Mouse (Mus musculus): Measurements from ENCODE around the gene Enpp5. TPM values are rescaled to one million over a fixed set of nuclear protein-coding genes. Genes with fewer than 3 reads are reported as not detected.
A peak's percentile ranks its signal among the peaks of the same experiment; 100 is the strongest.

The Enpp5 gene
- 18.4 and 19.4 TPM in 2 replicates for polyA plus RNA-seq (2015; fragmentation: Nextera tagmentation; extraction: Ambion mirVana)

- DNase-seq (ENCODE audit: low spot score) = peak; percentile 84
These were observed at the start of gene Enpp5 for GRCm38 (mm10) chr17:44078631-44079350. Gene Enpp5, plus strand, starts transcription at chr17:44078813.

DNA sequence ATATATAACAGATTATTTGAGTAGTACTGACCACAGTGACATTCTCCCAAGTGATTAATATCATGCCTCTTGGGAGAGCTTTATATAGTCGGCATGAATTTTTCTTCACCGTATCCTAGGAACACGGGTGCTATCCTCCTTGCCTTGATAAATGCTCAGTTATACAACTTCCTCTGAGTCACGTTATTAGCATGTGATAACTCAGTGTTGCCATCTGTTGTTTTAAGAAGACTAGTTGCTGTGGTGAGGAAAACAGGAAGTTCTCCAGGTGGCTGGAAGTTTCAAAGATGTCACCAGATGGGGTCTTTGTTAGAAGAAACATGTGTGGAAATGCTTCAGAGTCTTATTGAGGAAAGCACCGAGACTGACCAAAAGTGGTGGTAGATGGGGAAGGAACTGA lies 49.0 kb upstream of the Enpp5 start:
- no peak for DNase-seq (ENCODE audit: low spot score)

GRCm38 (mm10) chr17:44030776-44031587 lies 47.6 kb upstream of the Enpp5 start:
- DNase-seq (ENCODE audit: low spot score) = no peak

- no peak for DNase-seq (ENCODE audit: low spot score)
These were observed 43.6 kb upstream of the Enpp5 start for GRCm38 (mm10) chr17:44035005-44035404.

DNA sequence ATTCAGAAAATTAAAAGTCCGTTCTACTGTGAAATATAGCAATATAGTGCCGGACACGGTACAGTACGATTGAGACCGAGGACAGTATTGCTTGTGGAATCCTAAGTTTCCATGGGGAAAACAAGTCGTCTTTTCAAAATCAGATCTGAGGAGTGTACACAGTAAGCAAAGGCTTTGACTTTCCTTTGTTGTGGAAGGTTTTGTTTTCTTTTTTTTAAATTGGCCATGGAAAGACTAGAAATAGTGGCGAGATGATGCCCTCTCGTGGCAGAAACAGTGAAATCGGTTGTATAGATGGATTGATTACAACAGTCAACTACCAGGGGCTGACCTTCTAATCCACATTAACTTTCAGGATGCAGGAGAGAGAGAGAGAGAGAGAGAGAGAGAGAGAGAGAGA lies 40.0 kb upstream of the Enpp5 start:
- DNase-seq (ENCODE audit: low spot score) = no peak

DNA sequence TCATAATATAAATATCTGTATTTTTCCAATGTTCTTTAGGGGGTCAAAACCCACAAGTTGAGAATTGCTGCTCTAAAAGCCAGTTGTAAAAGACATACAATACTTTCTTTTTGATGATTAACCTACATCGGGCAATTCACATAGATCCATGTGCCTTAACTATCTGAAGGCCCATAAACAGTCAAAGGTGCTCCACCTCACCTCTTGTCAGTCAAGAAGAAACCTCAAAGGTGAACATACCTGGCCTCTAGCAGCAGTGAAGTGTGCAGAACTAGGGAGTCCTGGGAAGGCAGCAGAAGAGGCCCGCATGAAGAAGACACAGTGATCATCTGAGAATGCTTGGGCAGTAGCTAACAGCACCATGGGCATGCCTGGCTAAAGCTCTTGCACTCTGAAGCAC lies 38.2 kb upstream of the Enpp5 start:
- DNase-seq (ENCODE audit: low spot score) = no peak

GRCm38 (mm10) chr17:44042301-44042700 lies 36.3 kb upstream of the Enpp5 start:
- no peak for DNase-seq (ENCODE audit: low spot score)

DNA sequence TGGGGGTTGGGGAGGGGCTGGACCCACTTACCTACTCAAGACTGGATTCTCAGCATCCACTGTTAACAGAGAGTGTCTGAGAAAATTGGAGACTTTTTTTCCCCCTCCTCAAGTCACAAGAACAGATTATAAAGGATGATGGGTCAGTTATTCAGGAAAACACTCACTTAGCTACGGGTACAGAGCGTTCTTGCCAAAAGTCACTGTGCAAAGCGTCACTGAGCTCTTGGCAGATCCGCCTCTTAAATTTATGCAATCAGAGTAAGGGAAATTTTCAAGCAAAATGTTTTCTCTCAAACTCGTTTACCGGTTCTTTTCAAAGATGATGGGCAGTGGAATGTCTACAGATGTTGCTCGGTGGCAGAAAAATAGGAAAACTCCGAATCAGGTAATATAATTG lies 35.8 kb upstream of the Enpp5 start:
- no peak for DNase-seq (ENCODE audit: low spot score)

DNA sequence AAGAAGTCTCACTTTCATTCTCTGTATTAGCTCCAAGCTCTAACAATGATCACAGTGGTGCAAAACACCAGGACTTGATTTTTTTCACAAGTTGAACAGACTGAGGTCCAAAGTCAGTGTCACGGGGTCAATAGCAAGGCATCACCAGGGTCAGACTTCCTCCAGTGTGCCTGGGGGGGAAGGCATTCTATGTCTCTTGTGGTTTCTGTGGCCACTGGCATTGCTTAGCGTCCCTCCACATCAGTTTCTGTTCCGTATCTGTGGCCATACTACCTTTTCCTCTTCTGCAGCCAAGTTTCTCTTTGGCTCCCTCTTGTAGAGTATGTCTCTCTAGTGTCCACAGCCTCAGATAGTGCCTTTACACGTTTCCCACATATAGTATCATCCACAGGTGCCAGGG lies 25.2 kb upstream of the Enpp5 start:
- no peak for DNase-seq (ENCODE audit: low spot score)

- no peak for DNase-seq (ENCODE audit: low spot score)
These were observed 21.5 kb upstream of the Enpp5 start for GRCm38 (mm10) chr17:44057123-44057522.

DNA sequence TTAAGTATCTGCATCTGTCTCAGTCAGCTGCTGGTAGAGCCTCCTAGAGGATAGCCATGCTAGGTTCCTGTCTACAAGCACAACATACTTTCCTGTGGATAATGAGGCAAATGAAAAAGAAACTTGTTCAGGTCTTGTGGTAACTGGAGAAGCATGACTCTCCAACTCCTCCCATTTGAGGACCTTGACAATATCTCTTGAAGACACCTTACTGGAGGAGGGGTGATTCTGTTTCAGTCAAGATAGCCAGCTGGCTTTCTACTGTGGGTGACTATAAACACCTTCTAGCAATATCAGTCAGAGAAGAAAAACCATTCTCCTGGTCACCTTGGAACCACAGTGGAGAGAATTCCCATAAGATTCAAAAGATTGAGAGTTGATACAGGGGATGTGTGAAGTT lies 20.5 kb upstream of the Enpp5 start:
- DNase-seq (ENCODE audit: low spot score) = no peak

GRCm38 (mm10) chr17:44060781-44061180 lies 17.8 kb upstream of the Enpp5 start:
- DNase-seq (ENCODE audit: low spot score) = no peak

- no peak for DNase-seq (ENCODE audit: low spot score)
These were observed 17.2 kb upstream of the Enpp5 start for GRCm38 (mm10) chr17:44061289-44061890.

- no peak for DNase-seq (ENCODE audit: low spot score)
These were observed 9.7 kb upstream of the Enpp5 start for GRCm38 (mm10) chr17:44068876-44069275.

- no peak for DNase-seq (ENCODE audit: low spot score)
These were observed 6.9 kb upstream of the Enpp5 start for GRCm38 (mm10) chr17:44071680-44072079.

GRCm38 (mm10) chr17:44075601-44076000 lies 3.0 kb upstream of the Enpp5 start:
- DNase-seq (ENCODE audit: low spot score) = no peak

DNA sequence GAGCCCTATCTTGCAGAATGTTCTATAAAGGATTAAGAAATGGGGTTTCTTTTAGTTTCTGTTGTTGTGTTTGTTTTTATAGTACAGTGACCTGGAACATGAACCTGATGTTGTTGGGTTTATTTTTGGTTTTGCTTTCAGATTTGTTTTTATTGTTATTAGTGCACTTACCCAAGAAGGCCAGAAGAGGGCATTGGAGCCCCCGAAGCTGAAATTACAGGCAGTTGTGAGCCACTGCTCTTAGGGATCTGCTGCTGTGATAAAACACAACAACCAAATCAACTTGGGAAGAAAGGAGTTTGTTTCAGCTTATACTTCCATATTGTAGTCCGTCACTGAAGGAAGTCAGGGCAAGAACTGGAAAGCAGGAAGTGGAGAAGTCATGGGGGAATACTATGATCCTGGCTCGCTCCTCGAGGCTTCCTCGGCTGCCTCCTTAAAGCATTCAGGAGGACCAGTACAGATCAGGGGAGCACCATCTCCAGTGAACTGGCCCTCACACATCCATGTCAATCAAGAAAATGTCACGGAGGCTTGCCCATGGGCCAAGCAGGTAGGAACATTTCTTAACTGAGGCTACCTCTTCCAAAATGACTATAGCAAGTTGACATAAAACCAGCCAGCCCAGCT lies 2.4 kb upstream of the Enpp5 start:
- peak; percentile 31 for DNase-seq (ENCODE audit: low spot score)

DNA sequence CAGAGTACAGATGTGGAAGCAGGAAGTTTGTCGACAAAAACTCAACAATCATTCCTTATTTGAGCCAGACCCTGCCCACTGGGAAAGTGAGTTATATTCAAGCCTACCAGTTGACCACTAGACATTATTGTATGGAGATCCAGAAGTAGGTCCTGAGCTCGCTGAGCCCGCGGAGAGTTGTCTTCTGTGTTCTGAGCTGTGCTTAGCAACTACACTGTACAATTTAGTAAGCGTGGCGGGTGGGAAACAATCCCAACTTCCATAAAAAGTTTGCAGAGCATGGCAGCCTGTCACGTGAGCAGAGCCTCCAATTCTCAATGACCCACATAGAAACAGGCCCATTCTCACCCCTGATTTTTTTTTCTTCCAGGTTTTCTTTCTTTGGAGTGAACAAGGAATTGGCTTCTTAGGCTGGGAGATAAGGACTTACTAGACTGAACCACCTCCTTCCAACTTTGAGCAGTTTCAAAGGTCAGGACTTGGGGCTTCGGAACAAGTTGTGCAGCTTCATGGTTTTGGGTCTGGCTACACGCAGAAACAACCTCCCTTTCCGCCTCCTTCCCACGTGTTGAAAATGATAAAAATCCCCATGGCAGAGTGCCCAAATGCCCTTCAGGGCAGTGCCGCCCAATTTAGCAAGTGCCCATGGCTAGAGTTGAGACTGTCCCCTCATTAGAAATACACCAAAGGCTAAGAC lies 1.3 kb upstream of the Enpp5 start:
- DNase-seq (ENCODE audit: low spot score) = no peak

GRCm38 (mm10) chr17:44077843-44078160 lies 811 bp upstream of the Enpp5 start:
- no peak for DNase-seq (ENCODE audit: low spot score)

DNA sequence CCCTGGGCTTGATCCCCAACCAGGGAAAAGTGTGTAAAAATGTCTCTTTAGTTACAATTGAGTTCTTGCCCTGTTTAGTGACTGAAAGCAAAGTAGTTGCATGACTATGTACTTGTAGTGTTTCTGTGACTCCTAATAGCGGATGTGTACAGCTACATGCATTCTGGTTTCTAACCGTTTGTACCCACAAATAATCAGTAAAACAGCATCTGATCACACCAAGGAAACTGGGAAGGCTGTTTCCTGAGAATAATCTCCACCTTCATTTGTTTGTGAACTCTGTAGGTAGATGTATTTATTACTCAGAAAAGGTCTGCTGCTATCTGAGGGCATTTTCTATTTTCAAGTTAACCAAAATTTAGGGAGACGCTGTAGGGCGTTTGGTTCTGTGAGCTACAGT lies 4.5 kb downstream of the Enpp5 start:
- DNase-seq (ENCODE audit: low spot score) = no peak

GRCm38 (mm10) chr17:44088226-44088625 lies 9.6 kb downstream of the Enpp5 start:
- no peak for DNase-seq (ENCODE audit: low spot score)
